Mouse (Mus musculus): ENCODE data around the gene 6430548M08Rik. TPM values are rescaled to one million over a fixed set of nuclear protein-coding genes. Genes with fewer than 3 reads are reported as not detected.

6430548M08Rik gene
- polyA plus RNA-seq, 1 experiment from 2014 or later, result 4.4 TPM

- H3K4me3 ChIP-seq (ENCODE audit: low read depth, low read length), result no peak overlapping the region
- ATAC-seq (ENCODE audit: low read depth), result no peak
- no peak overlapping the region for H3K27ac ChIP-seq (ENCODE audit: low read length)
- H3K27me3 ChIP-seq (ENCODE audit: control insufficient read depth, insufficient read depth, low read depth, low read length), result no peaks in the 10 kb centered on the region
- H3K36me3 ChIP-seq (ENCODE audit: control insufficient read depth, insufficient read depth), result no peaks in the 10 kb centered on the region
- no peaks in the 10 kb centered on the region for H3K4me1 ChIP-seq (ENCODE audit: control insufficient read depth, low read depth, low read length)
- no peaks in the 10 kb centered on the region for H3K9me3 ChIP-seq (replicated peaks; ENCODE audit: control insufficient read depth, low read length)
- H3K9ac ChIP-seq (ENCODE audit: low read depth, low read length), result no peak overlapping the region
- 60% methylated on average over 6 of the region's 6 CpGs for WGBS (ENCODE audit: insufficient replicate concordance)
- no peak overlapping the region for H3K4me2 ChIP-seq (ENCODE audit: low read depth, low read length)
Observed at GRCm38 (mm10) chr8:120189440-120189839, 75.5 kb downstream of the 6430548M08Rik start.

- WGBS (ENCODE audit: insufficient replicate concordance), result 65% methylated on average over 17 of the region's 17 CpGs
- H3K9ac ChIP-seq (ENCODE audit: low read depth, low read length), result no peak overlapping the region
Observed at GRCm38 (mm10) chr8:120190107-120190809, 76.3 kb downstream of the 6430548M08Rik start.

GRCm38 (mm10) chr8:120190810-120191413 is 77.0 kb downstream of the 6430548M08Rik start:
- 37% methylated on average over 19 of the region's 20 CpGs for WGBS (ENCODE audit: insufficient replicate concordance)

More at GRCm38 (mm10) chr8:120190107-120190809, 76.3 kb downstream of the 6430548M08Rik start:
- no peak for ATAC-seq (ENCODE audit: low read depth)
- Histone ChIP-seq H3K27me3 (ENCODE audit: control insufficient read depth, insufficient read depth, low read depth, low read length) (no peaks in the 10 kb centered on the region), H3K4me2 (ENCODE audit: low read depth, low read length) (no peak overlapping the region), H3K4me1 (ENCODE audit: control insufficient read depth, low read depth, low read length) (no peaks in the 10 kb centered on the region), H3K27ac (ENCODE audit: low read length) (no peak overlapping the region), H3K4me3 (ENCODE audit: low read depth, low read length) (no peak overlapping the region), H3K36me3 (ENCODE audit: control insufficient read depth, insufficient read depth) (no peaks in the 10 kb centered on the region), H3K9me3 (replicated peaks; ENCODE audit: control insufficient read depth, low read length) (no peaks in the 10 kb centered on the region)

GRCm38 (mm10) chr8:120191633-120192032 is 77.7 kb downstream of the 6430548M08Rik start:
- Histone ChIP-seq H3K9me3 (replicated peaks; ENCODE audit: control insufficient read depth, low read length) (no peaks in the 10 kb centered on the region), H3K27me3 (ENCODE audit: control insufficient read depth, insufficient read depth, low read depth, low read length) (no peaks in the 10 kb centered on the region), H3K27ac (ENCODE audit: low read length) (no peak overlapping the region), H3K4me1 (ENCODE audit: control insufficient read depth, low read depth, low read length) (no peaks in the 10 kb centered on the region), H3K4me3 (ENCODE audit: low read depth, low read length) (no peak overlapping the region), H3K4me2 (ENCODE audit: low read depth, low read length) (no peak overlapping the region), H3K36me3 (ENCODE audit: control insufficient read depth, insufficient read depth) (no peaks in the 10 kb centered on the region), H3K9ac (ENCODE audit: low read depth, low read length) (no peak overlapping the region)
- WGBS (ENCODE audit: insufficient replicate concordance), result 56% methylated on average over 5 of the region's 5 CpGs
- no peak for ATAC-seq (ENCODE audit: low read depth)

More at GRCm38 (mm10) chr8:120190810-120191413, 77.0 kb downstream of the 6430548M08Rik start:
- ATAC-seq (ENCODE audit: low read depth), result peak; percentile 86
- Histone ChIP-seq H3K4me3 (ENCODE audit: low read depth, low read length) (no peak overlapping the region), H3K27me3 (ENCODE audit: control insufficient read depth, insufficient read depth, low read depth, low read length) (no peaks in the 10 kb centered on the region), H3K9ac (ENCODE audit: low read depth, low read length) (no peak overlapping the region), H3K4me2 (ENCODE audit: low read depth, low read length) (peak overlapping the region; percentile 40), H3K4me1 (ENCODE audit: control insufficient read depth, low read depth, low read length) (no peaks in the 10 kb centered on the region), H3K36me3 (ENCODE audit: control insufficient read depth, insufficient read depth) (no peaks in the 10 kb centered on the region), H3K27ac (ENCODE audit: low read length) (no peak overlapping the region), H3K9me3 (replicated peaks; ENCODE audit: control insufficient read depth, low read length) (no peaks in the 10 kb centered on the region)

- Histone ChIP-seq H3K4me2 (ENCODE audit: low read depth, low read length) (no peak overlapping the region), H3K9me3 (replicated peaks; ENCODE audit: control insufficient read depth, low read length) (no peaks in the 10 kb centered on the region), H3K27ac (ENCODE audit: low read length) (no peak overlapping the region), H3K4me3 (ENCODE audit: low read depth, low read length) (no peak overlapping the region), H3K36me3 (ENCODE audit: control insufficient read depth, insufficient read depth) (no peaks in the 10 kb centered on the region), H3K4me1 (ENCODE audit: control insufficient read depth, low read depth, low read length) (no peaks in the 10 kb centered on the region), H3K9ac (ENCODE audit: low read depth, low read length) (no peak overlapping the region), H3K27me3 (ENCODE audit: control insufficient read depth, insufficient read depth, low read depth, low read length) (no peaks in the 10 kb centered on the region)
- WGBS (ENCODE audit: insufficient replicate concordance), result 73% methylated on average over 5 of the region's 5 CpGs
- ATAC-seq (ENCODE audit: low read depth), result no peak
Observed at GRCm38 (mm10) chr8:120192118-120192517, 78.2 kb downstream of the 6430548M08Rik start.

- H3K9me3 ChIP-seq (replicated peaks; ENCODE audit: control insufficient read depth, low read length), result no peaks in the 10 kb centered on the region
- H3K4me1 ChIP-seq (ENCODE audit: control insufficient read depth, low read depth, low read length), result no peaks in the 10 kb centered on the region
- H3K36me3 ChIP-seq (ENCODE audit: control insufficient read depth, insufficient read depth), result no peaks in the 10 kb centered on the region
- no peak for ATAC-seq (ENCODE audit: low read depth)
- H3K4me3 ChIP-seq (ENCODE audit: low read depth, low read length), result no peak overlapping the region
- no peaks in the 10 kb centered on the region for H3K27me3 ChIP-seq (ENCODE audit: control insufficient read depth, insufficient read depth, low read depth, low read length)
- H3K9ac ChIP-seq (ENCODE audit: low read depth, low read length), result no peak overlapping the region
- WGBS (ENCODE audit: insufficient replicate concordance), result 55% methylated on average over 6 of the region's 6 CpGs
- no peak overlapping the region for H3K27ac ChIP-seq (ENCODE audit: low read length)
- H3K4me2 ChIP-seq (ENCODE audit: low read depth, low read length), result no peak overlapping the region
Observed at GRCm38 (mm10) chr8:120201351-120201750, 87.4 kb downstream of the 6430548M08Rik start.

GRCm38 (mm10) chr8:120202546-120202945 is 88.6 kb downstream of the 6430548M08Rik start:
- H3K4me2 ChIP-seq (ENCODE audit: low read depth, low read length), result no peak overlapping the region
- no peaks in the 10 kb centered on the region for H3K9me3 ChIP-seq (replicated peaks; ENCODE audit: control insufficient read depth, low read length)
- no peaks in the 10 kb centered on the region for H3K27me3 ChIP-seq (ENCODE audit: control insufficient read depth, insufficient read depth, low read depth, low read length)
- no peak overlapping the region for H3K9ac ChIP-seq (ENCODE audit: low read depth, low read length)
- ATAC-seq (ENCODE audit: low read depth), result no peak
- H3K27ac ChIP-seq (ENCODE audit: low read length), result no peak overlapping the region
- no peaks in the 10 kb centered on the region for H3K4me1 ChIP-seq (ENCODE audit: control insufficient read depth, low read depth, low read length)
- no peaks in the 10 kb centered on the region for H3K36me3 ChIP-seq (ENCODE audit: control insufficient read depth, insufficient read depth)
- WGBS (ENCODE audit: insufficient replicate concordance), result 43% methylated on average over 3 of the region's 3 CpGs
- H3K4me3 ChIP-seq (ENCODE audit: low read depth, low read length), result no peak overlapping the region

- Histone ChIP-seq H3K4me1 (ENCODE audit: control insufficient read depth, low read depth, low read length) (no peaks in the 10 kb centered on the region), H3K27me3 (ENCODE audit: control insufficient read depth, insufficient read depth, low read depth, low read length) (no peaks in the 10 kb centered on the region), H3K4me2 (ENCODE audit: low read depth, low read length) (no peak overlapping the region), H3K9me3 (replicated peaks; ENCODE audit: control insufficient read depth, low read length) (no peaks in the 10 kb centered on the region), H3K9ac (ENCODE audit: low read depth, low read length) (no peak overlapping the region), H3K36me3 (ENCODE audit: control insufficient read depth, insufficient read depth) (no peaks in the 10 kb centered on the region), H3K4me3 (ENCODE audit: low read depth, low read length) (no peak overlapping the region), H3K27ac (ENCODE audit: low read length) (no peak overlapping the region)
- WGBS (ENCODE audit: insufficient replicate concordance), result 55% methylated on average over 7 of the region's 7 CpGs
- ATAC-seq (ENCODE audit: low read depth), result 0 out of 2 replicates have a peak, but pooled peaks have one; percentile 16
Observed at GRCm38 (mm10) chr8:120204736-120205360, 90.9 kb downstream of the 6430548M08Rik start.

GRCm38 (mm10) chr8:120205916-120206315 is 92.0 kb downstream of the 6430548M08Rik start:
- Histone ChIP-seq H3K4me3 (ENCODE audit: low read depth, low read length) (no peak overlapping the region), H3K36me3 (ENCODE audit: control insufficient read depth, insufficient read depth) (no peaks in the 10 kb centered on the region), H3K27ac (ENCODE audit: low read length) (no peak overlapping the region), H3K4me2 (ENCODE audit: low read depth, low read length) (no peak overlapping the region), H3K27me3 (ENCODE audit: control insufficient read depth, insufficient read depth, low read depth, low read length) (no peaks in the 10 kb centered on the region), H3K4me1 (ENCODE audit: control insufficient read depth, low read depth, low read length) (no peaks in the 10 kb centered on the region), H3K9me3 (replicated peaks; ENCODE audit: control insufficient read depth, low read length) (no peaks in the 10 kb centered on the region), H3K9ac (ENCODE audit: low read depth, low read length) (no peak overlapping the region)
- 51% methylated on average over 9 of the region's 9 CpGs for WGBS (ENCODE audit: insufficient replicate concordance)
- ATAC-seq (ENCODE audit: low read depth), result no peak

Measured in liver, embryonic 16.5 days (tissue).